Mouse (Mus musculus) lung, postnatal 4 days (tissue): ENCODE measurements around the gene 2900026A02Rik.
"Not testable (repeated sequence)": the region's sequence is repeated elsewhere in the genome, so short reads cannot be mapped to it uniquely, and the experiment has no call there.

Experiments used
- DNase-seq, 2 experiments: peaks; one replicate each; pipeline ENCODE4 v3.0.0; 2021

Gene 2900026A02Rik

DNA sequence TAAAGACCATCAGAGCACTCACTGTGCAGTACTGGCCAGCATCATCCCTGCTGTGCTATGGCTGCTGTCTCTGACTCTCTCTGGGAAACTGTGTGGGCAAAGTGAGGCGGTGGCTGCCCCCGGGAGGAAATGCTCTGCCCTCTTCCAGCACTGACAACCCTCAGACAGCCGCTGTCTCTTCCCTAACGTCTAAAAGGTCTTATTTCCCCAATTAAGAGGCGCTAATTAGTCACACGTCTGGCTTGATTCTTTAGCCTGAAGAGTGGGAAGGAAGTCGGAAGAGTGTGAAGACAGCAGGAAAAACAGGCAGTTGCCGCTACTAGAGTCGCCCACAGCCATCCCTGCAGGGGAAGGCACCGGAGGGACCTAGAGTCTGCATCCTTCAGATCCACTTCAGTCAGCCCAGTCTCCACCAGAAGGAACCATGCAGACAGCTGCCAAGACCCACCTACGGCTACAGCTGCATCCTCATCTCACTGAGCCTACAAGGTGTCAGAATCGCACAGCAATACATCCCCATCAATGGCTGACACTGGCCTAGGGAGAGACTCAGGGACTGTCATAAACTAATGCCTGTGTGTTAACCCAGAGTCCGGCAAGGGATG, 101.1 kb downstream of the 2900026A02Rik start:
- no peak for DNase-seq

DNA sequence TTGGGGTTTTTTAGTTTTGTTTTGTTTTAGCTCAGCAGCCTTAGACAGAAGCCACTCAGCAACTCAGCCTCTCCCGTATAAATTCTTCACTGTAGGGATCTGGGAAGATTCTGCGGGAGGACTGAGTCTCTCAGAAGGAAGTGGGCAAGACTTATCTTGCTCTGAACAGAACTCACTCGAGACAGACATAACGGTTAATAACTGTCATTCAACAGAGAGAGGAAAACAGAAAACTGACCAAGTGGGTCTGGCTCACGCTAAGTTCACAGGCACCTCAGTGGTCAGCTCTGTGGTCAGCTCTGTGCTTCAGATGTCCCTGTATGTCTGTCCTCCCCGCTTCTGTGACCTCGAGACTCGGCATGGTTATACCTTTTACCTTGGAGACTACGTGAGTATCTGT, 101.7 kb downstream of the 2900026A02Rik start:
- DNase-seq, result no peak

DNA sequence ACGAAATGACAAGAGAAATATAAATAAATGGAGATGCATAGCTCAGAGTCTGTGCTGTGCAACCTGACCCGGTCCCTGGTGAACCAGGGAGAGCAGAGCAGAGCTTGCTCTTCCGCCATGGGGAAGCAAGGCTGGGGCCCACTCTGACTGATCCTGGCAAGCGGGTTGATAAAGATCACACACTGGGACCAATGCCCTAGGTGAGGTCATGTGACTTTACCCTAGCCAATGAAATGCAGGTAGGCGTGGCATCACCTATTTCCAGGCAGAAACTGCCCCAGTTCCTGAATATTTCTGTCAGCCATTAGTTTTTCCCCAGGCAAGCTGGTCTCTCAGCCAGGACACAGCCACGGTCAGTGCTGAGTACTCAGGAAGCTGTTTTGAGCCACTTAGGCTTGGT, 102.3 kb downstream of the 2900026A02Rik start:
- no peak for DNase-seq

DNA sequence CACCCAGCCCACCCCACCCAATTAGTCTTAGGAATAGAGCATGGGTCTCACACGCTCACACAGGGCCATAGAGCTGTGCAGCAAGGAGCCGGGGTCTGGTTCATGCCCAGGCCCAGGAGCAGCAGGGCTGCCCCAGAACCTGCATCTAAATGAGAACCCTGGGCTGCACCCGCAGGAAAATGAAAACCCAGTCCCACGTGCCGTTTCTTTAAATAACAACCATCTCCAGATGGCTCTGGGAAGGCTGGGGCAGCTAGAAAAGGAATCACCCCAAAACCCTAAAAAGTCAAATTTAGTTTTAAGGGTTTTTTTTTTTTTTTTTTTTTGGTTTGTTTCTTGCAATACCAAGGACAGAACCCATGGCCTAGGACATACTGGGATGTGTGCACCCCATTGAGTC, 103.7 kb downstream of the 2900026A02Rik start:
- no peak for DNase-seq

DNA sequence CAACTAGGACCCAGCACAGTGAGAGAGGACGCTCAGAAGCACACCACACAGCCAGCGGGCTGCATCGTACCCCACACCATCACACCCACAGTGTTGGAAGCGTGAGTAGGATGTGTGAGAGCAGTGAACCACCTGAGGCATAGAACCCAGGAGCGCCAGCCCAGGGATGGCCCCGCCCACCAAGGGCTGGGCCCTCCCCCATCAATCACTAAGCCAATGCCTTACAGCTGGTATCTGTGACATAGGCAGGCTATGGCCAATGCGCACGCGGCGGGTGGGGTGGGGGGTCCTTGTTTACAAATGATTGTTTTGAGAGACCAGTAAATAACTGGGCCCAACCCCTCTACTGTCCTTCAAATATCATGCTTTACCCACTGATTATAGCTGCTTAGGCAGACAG, 105.1 kb downstream of the 2900026A02Rik start:
- DNase-seq, result no peak

DNA sequence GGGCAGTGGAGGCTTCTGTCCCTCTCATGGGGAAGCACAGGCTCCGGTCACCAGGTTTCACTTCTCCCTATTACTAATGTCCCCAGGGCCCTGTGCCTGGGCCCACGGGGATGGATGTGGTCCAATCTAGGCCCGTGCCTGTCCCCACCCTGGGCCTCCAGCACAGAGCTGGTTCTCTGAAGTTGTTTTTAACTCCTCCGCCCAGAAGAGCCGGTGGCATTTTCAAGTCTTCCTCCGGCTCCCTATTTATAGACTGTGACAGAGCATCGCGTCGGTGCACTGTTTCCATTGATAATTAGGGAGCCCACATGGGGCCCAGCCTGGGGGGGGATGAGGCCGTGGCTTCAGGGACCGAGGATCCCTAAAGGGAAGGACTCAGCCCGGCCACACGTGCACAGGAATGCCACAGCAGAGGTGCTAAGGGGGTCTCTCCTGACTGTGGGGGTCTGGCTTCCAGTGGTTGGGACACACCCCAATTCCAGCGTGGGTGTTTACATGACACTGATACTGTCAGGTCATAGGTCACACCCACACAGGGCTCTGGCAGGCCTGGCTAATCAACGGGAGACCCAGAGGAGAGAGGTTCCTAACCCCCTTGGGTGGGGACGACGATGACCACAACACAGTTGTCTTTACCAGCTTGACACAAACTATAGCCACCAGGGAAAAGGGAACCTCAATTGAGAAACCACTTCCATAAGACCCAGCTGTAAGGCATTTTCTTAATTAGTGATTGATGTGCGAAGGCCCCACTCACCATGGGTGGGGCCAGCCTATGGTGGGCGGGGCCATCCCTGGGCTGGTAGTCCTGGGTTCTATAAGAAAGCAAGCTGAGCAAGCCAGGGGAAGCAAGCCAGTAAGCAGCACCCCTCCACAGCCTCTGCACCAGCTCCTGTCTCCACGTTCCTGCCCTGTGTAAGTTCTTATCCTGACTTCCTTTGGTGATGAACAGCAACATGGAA, 106.5 kb downstream of the 2900026A02Rik start:
- peak; percentile 36 to 58 for DNase-seq

DNA sequence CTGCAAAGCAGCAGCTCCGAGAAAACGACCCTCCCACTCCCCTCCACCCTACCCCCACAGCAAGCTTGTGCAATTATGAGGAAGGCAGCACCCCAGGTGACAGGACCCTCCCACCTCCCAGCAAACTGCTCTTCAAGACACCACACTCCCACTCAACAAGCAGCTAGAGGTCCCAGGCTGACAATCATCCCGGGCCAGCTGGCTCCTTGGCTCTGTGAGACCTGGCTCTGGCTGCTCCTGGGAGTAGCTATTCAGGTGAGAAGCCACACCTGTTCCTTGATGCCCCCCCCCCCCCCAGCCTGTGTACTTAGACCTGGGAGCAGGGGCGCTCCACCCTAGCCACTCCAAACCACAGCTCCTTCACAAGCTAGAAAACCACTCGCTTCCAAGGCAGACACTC, 107.9 kb downstream of the 2900026A02Rik start:
- DNase-seq, result peak in 1 of 2 experiments; percentile 43

DNA sequence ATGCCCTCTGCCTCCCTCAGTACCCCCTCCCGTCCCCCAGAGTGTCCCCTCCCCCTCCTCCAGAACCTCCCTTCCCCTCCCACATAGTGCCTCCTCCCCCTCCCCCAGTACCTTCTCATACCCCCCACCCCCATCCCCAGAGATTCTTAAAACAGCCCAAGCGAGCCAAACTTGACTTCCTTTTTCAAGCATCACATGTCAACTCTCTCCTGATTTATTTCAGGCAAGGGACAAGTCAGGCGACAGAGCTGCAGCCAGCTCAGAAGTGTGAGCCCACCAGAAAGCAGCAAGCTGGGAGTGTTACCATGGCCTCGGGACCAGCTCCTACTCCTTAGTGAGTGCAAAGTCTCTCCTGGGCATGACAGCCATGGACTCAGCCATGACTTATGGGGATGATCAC, 109.7 kb downstream of the 2900026A02Rik start:
- no peak for DNase-seq

DNA sequence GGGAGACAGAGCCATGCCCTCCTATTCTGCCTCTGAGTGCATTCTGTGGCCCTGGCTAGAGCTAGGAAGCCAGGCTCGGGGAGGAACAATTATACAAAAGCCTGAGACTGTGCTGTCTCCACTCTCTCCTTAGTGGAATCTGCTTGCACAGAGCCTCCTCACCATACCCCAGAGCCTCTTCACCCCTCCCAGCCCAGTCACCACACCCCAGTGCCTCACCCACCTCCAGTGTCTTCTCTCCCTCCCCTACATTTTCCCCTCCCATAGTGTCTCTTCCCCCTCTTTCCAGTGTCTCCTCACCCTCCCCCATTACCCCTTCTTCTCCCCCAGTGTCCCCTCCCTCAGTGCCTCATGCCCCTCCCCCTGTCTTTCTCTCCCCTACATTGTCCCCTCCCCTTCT, 110.1 kb downstream of the 2900026A02Rik start:
- DNase-seq, result no peak

DNA sequence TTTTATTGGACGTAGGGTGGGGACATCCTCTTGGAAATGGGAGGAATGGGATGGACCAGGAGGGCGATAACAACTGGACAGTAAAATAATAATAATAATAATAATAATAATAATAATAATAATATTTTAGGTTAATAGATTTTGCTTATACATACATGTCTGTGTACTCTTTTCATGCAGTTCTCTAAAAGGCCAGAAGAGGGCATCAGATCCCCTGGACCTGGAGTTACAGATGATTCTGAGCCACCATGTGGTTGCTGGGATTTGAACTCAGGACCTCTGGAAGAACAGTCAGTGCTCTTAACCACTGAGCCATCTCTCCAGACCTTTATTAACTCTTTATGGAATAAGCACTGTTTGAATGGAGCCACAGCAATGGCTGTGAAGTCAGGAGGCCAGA, 111.4 kb downstream of the 2900026A02Rik start:
- DNase-seq, result not testable (repeated sequence)

DNA sequence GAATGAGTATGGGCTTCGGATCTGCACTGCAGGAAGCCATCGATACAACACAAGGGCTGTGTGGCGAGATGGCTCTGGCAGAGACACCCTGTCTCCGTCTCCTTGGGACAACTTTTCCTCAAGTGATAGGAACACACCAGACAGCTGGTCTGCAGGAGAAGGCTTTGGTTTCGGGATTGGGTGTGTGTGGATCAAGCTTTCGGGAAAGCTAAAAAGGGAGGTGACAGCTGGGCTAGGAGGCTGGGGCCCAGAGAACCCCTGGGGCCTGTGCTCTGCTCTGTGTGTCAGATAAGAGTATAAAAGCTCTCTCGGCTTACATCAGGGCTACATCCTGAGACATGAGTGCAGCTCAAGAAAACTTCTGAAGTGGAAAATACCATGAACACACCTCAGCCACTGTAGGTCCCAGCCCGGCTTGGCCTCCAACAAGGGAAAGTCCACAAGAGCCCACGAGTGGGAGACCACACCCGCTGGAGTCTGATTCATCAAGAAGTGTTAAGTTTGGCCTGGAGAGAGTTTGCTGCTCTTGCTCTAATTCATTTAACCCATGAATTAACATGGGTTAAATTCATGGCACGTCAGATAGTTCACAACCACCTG, 112.8 kb downstream of the 2900026A02Rik start:
- no peak for DNase-seq

DNA sequence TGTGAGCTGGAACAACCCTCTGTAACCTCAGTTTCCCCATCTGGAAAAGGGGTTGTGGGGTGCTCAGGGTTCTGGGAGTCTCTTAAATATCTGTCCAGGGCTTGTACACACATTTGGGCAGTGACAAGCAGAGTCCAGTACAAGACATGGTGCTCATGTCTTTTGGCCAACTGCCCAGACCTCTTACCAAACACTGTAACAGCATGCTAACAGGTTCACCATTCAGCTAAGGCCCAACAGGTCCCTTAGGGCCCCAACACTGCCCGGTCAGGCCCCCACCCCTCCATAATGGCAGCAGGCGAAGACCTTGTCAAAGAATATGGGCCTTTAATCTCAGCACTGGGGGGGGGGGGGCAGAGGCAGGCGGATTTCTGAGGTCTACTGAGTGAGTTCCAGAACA, 113.3 kb downstream of the 2900026A02Rik start:
- peak in 1 of 2 experiments; percentile 33 for DNase-seq

DNA sequence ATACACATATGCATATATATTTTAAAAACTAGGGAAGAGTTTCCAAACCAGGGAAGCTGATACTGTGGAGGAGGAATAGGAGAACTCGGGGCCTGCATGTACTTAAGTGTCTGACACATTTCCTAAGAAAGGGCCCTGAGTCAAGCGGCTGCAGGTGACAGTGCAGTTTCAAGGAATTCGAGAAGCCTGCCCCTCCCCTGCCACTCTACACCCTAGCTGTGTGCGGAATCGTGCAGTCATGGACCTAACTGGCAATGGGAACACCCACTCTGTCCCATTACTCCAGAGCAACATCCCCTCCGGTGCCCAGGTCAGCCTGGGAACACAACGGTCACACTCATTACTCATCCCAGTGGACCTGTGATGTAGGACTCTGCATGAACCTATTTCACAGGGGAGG, 114.4 kb downstream of the 2900026A02Rik start:
- DNase-seq, result no peak

DNA sequence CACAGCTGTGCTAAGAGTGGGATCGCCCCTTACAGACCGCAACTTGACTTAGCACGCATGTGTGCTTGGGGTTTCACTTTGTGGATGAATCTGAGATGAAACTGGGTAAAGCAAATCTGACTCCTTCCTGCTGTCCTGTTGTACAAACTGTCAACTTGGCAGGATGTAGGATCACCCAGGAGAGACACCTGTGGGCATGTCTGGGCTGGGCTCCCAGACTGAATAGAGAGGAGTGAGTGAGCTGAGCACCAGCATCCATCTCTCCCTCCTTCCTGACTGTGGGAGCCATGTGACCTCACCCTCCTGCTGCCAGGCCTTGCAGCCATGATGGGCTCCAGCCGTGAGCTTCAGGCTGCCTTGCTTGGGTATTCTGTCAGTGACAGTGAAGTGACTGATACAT, 115.6 kb downstream of the 2900026A02Rik start:
- no peak for DNase-seq

DNA sequence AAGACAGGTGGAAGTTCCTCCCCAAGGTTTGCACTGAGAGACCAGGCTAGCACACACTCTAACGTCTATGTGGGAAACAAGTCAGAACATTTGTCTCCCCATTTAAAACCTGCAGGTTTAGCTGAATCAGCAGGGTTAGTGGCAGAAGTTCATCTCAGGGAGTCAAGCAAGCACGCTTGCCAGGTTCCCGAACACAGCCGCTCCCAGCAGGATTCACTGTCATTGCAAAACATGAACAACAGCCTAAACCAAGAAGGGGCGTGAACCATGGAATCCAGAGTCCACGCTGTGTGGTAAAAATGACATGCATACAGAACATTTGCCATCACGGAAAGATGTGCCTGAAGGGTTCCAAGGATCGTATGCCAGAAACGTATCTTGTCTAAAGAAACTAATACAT, 116.0 kb downstream of the 2900026A02Rik start:
- DNase-seq, result no peak

DNA sequence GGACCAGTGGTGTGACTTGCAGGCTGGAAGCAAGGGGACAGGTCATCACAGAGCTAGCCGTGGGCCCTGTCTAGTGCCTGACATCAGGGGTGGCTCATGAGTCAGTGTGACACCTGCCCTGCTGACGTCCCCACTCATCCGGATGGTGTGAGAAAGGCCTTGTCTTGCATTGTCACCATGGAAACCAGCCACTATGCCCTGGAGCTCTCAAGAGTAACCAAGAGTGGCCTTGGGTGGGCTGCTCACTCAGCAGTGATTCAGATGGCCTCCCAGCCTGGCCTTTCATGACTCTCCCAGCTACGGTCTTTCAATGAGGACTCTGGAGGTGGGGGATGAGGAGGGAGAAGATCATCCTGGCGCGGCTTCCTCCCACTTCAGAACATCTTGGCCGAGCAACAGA, 118.6 kb downstream of the 2900026A02Rik start:
- DNase-seq, result no peak

DNA sequence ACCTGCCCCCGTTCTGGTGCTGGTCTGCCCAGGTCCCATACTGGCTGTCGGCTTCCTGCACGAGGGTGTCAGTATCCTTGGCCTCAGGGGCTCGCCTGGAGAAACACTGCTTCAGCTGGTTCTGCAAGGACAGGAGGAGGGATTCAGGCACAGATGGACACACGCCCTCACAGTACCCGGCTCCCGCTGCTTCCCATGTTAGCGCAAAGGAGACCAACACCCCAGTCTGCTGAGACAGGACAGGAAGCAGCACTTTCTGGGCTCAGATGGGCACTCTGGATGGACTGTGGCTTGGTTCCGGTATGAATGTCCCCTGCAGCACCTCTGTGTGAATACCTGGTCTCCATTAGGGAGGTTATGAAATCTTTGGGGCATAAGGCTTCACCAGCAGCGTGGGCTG, 119.6 kb downstream of the 2900026A02Rik start:
- DNase-seq, result no peak

DNA sequence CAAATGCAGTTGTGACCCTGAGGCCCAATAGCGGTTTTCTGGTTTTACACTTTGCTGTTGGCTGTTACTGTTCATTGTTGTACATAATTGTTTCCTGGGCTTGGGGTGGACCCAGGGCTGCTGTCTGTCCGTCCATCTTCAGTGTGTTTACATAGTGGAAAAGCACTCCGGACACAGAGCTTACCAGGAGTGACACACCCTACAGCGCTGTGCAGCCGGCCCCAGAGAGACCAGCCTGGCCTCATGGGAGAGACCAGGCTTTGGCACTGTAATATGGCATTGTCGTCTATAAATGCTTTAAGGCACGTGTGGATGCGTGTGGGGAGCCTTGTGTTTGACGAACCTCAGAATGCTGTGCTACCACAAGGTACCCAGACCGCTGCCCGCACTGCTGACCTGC, 120.6 kb downstream of the 2900026A02Rik start:
- peak; percentile 37 to 69 for DNase-seq

DNA sequence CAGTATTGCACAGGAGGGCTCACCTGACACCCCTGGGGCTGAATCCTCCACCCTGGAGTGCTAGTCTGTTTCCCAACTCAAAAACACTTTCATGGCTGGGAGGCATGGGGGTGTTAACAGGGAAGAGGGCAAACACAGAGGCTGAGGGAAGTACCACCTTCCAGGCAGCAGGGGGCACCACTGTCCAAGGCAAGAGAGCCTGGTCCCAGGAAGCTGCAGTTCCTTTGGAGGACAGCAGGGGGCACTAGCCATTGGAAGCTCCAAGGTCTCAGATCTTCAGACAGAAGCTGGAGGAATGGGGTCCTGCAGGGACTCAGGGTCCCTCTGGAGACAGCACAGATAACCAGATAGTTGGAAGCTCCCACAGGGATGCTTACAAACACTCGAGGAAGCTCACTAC, 121.5 kb downstream of the 2900026A02Rik start:
- peak; percentile 85 to 93 for DNase-seq

DNA sequence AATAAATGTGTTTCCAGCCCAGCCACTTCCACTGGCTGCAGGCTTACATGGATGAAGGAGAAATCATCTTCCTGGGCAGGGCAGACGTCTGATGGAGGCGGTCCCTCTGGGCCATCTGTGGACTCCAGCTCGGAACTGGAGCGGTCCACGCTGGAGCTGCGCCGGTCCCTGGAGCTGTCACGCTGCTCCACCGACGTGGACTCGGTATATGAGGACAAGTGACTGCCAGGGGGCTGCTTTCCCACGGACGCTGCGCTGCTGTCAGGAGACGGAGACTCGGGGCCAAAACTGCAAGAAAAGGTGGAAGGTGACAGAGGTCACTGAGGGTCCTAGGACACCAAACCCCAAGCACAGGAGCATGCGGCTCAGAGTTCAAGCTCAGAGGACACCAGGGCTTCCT, 123.5 kb downstream of the 2900026A02Rik start:
- DNase-seq, result no peak

DNA sequence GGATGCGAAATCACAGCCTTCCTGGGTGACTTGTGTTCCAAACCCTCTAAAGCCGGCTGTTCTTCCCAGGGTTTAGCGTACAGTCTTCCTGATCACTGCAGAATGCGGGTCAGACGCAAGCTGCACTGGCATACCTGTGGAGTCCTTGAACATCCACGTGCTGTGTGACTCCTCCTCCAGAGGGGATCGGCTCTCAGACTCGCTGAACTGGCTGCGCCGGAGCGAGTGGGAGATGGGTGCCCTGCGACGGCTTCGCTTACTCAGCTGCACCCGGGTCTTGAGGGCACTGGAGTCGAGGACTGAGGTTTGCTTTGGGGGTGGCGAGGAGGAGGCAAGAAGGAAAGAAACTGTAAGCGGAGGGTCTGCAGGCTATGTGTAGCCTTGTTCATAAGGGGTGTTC, 125.6 kb downstream of the 2900026A02Rik start:
- peak in 1 of 2 experiments; percentile 49 for DNase-seq

DNA sequence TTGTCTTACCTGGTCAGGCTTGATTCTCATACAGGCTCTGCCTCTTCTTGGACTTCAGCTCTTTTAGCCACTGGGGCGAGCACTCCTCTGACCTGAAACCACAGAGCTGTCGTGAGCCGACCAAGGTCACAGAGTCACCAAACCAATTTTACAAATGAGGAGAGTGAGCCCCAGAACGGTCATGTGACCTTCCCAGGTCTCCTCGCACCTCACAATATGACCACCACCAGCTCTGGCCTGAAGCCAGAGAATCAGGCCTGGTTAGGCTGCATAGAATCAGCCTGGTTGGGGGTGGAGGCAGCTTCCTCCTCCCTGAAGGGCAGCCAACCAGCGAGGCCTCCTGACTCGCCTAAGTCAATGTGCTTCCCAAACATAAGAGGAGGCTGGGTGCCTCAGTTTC, 128.6 kb downstream of the 2900026A02Rik start:
- no peak for DNase-seq

DNA sequence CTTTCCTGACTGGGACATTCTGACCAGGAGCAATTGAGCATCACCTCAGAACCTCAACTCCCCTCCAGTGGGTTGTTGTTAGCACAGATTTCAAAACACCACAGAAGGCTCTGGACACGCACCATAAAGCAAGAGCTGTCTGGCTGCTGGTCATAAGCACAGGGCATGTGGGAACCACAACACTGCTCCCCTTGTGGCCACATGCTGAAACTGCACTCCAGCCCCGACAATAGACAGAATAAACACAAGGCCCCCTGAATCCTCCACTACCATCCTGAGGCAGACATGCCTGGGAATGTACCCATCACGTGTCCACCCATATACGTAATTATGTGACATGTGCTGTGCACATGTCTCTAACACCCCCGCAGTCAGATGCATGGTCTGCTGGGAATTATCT, 129.9 kb downstream of the 2900026A02Rik start:
- peak; percentile 57 to 67 for DNase-seq

DNA sequence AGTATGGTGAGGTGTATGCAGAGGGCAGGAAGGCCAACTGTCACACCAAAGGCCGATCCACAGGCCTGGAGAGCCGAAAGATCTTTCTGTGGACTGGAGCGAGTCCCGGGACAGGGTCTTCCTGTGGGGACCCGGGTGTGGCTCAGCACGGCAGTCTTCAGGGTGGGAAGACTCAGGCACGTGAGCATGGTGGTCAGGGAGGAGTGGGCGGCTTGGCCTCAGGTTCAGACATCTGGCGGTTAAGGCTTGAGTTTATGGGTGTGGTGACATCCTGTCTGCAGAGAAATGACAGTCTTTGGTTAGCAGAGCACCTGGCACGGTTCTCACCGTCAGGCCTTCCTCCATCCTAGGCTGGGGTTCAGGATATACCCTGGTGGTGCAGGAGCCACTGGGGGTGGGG, 130.3 kb downstream of the 2900026A02Rik start:
- DNase-seq, result peak in 1 of 2 experiments; percentile 29
